Mouse (Mus musculus): ENCODE data around the gene Znfx1.

GRCm38 (mm10) chr2:167048698-167049358, 14.0 kb downstream of the Znfx1 start:
- no peak for TF ChIP-seq CTCF (IDR thresholded peaks at IDR 0.05)
- no peak for TF ChIP-seq EP300 (IDR thresholded peaks at IDR 0.05)
